Mouse (Mus musculus) kidney, embryonic 14.5 days (tissue): ENCODE measurements around the gene Fstl4. TPM values are rescaled to one million over a fixed set of nuclear protein-coding genes. Genes with fewer than 3 reads are reported as not detected.

Source experiments
- ATAC-seq: fragments of 200-750 bp; cut with Nextera tagmentation; 2 replicates; pipeline ENCODE4 v1.8.0; 2017; ENCODE audit warnings: moderate number of reproducible peaks, mild to moderate bottlenecking, moderate TSS enrichment, moderate library complexity; ENCODE audit not compliant: low FRiP score, low TSS enrichment
- H3K27ac ChIP-seq: fragments of 300-500 bp; sonication (generic); 2 replicates; pipeline ENCODE4 v1.5.1; 2014; ENCODE audit warnings: low read depth, mild to moderate bottlenecking, low read length, moderate library complexity, mixed read lengths
- H3K27me3 ChIP-seq: fragments of 300-500 bp; sonication (generic); 2 replicates; pipeline ENCODE4 v1.6.1; 2014; ENCODE audit warnings: mild to moderate bottlenecking, low read length; ENCODE audit not compliant: control insufficient read depth, insufficient read depth
- H3K36me3 ChIP-seq: fragments of 300-500 bp; sonication (generic); 2 replicates; pipeline ENCODE4 v1.6.1; 2014; ENCODE audit warnings: low read length, mixed read lengths; ENCODE audit not compliant: control insufficient read depth, insufficient read depth
- H3K4me1 ChIP-seq: fragments of 300-500 bp; sonication (generic); 2 replicates; pipeline ENCODE4 v1.6.1; 2014; ENCODE audit warnings: low read length, mixed read lengths; ENCODE audit not compliant: control insufficient read depth, insufficient read depth
- H3K4me2 ChIP-seq: fragments of 300-500 bp; sonication (generic); replicated peaks from 2 replicates; pipeline ENCODE4 v1.6.1; 2014; ENCODE audit warnings: low read depth, mild to moderate bottlenecking, low read length
- H3K4me3 ChIP-seq: fragments of 300-500 bp; sonication (generic); 2 replicates; pipeline ENCODE4 v1.5.1; 2014; ENCODE audit warnings: mild to moderate bottlenecking, low read length
- H3K9ac ChIP-seq: fragments of 300-500 bp; sonication (generic); 2 replicates; pipeline ENCODE4 v1.6.1; 2014; ENCODE audit warnings: low read depth, mild to moderate bottlenecking, low read length, moderate library complexity
- H3K9me3 ChIP-seq: fragments of 300-500 bp; sonication (generic); 2 replicates; pipeline ENCODE4 v1.6.1; 2016; ENCODE audit warnings: low read length; ENCODE audit not compliant: control insufficient read depth
- WGBS: fragments of 180-500 bp; shearing (Covaris S2); extraction: QIAGEN DNeasy Blood & Tissue Kit; methylation state at CpG from one replicate; pipeline ENCODE4 v1.1.7; 2014; 5-methylcytosine and 5-hydroxymethylcytosine counted together
- polyA plus RNA-seq: library from polyadenylated mRNA; unstranded; fragments of >200 nt; fragmentation: Nextera tagmentation; extraction: Ambion mirVana; gene quantifications from 2 replicates; pipeline ENCODE4 v1.2.1, GENCODE M21; 2014

Fstl4 gene
- polyA plus RNA-seq, 1 experiment from 2014 or later, result 1.6 TPM

- Histone ChIP-seq H3K27ac (no peak overlapping the region), H3K9me3 (no peaks in the 10 kb centered on the region), H3K4me2 (no peak overlapping the region), H3K36me3 (no peaks in the 10 kb centered on the region), H3K27me3 (no peaks in the 10 kb centered on the region), H3K4me1 (0 out of 2 replicates have a peak, but pooled peaks cover 6% of the 10 kb centered on the region), H3K9ac (no peak overlapping the region), H3K4me3 (no peak overlapping the region)
- 15% methylated on average over 9 of the region's 9 CpGs for WGBS
- peak; percentile 55; the same call in 1 of the 2 replicates for ATAC-seq
Observed at GRCm38 (mm10) chr11:52739187-52739586, 25.2 kb upstream of the Fstl4 start.

GRCm38 (mm10) chr11:52740466-52740865 is 24.0 kb upstream of the Fstl4 start:
- H3K9ac ChIP-seq, result no peak overlapping the region
- no peaks in the 10 kb centered on the region for H3K9me3 ChIP-seq
- H3K4me1 ChIP-seq, result 0 out of 2 replicates have a peak, but pooled peaks cover 6% of the 10 kb centered on the region
- H3K36me3 ChIP-seq, result no peaks in the 10 kb centered on the region
- H3K27ac ChIP-seq, result no peak overlapping the region
- no peak overlapping the region for H3K4me3 ChIP-seq
- H3K4me2 ChIP-seq, result no peak overlapping the region
- no peaks in the 10 kb centered on the region for H3K27me3 ChIP-seq
- no peak for ATAC-seq

DNA sequence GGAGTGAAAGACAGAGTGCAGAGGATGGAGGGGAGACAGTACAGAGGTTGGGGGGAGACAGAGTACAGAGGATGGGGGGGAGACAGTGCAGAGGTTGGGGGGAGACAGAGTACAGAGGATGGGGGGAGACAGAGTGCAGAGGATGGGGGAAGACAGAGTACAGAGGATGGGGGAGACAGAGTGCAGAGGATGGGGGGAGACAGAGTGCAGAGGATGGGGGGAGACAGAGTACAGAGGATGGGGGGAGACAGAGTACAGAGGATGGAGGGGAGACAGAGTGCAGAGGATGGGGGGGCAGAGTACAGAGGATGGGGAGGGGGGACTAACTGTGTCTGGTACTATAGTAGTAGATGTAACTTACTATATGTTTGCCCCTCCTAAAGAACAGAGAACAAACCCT is 20.5 kb upstream of the Fstl4 start:
- H3K9ac ChIP-seq, result no peak overlapping the region
- no peaks in the 10 kb centered on the region for H3K36me3 ChIP-seq
- H3K27me3 ChIP-seq, result no peaks in the 10 kb centered on the region
- H3K9me3 ChIP-seq, result no peaks in the 10 kb centered on the region
- no peak overlapping the region for H3K27ac ChIP-seq
- no peak overlapping the region for H3K4me2 ChIP-seq
- H3K4me1 ChIP-seq, result peaks cover 10% of the 10 kb centered on the region; the same call in 1 of the 2 replicates
- no peak overlapping the region for H3K4me3 ChIP-seq
- ATAC-seq, result no peak

DNA sequence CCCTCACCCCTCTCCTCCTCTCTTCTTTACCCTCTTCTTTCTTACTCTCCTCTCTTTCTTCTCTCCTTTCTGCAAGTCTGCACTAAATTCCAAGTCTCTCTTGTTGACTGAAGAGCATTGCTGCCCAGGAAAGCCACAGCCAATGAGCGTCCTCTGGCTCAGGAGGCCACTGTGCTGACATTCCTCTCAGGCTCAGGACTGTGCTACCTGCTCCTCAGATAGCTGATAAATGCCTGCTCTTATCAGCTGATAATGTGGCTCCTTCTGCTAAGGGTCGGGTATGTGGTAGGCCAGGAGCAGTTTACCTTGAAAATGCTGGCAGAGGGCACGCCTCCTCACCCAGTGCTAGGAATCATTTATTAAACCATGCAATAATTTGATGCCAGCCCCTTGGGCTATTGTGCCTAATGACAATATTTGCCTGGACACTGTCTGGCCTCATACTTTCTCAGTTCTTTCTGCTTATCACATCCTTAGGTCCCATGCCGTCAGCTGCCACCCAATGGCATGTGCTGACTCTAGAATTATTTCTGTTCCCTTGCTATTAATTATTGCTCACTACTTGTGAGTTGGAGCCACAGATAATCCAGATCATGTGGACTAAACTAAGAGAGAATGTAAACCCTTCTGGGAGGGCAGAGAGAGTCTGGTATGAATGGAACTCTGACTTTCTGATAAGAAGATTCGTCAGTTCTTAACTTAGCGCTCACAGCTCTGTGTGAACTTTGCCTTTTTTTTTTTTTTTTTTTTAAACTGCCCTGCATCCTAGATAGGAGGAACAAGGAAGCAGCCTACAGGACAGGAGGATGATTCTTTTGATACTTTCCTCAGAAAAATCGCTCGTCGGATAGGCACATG is 19.6 kb upstream of the Fstl4 start:
- 66% methylated on average over 9 of the region's 9 CpGs for WGBS

GRCm38 (mm10) chr11:52747206-52747605 is 17.2 kb upstream of the Fstl4 start:
- no peak for ATAC-seq
- Histone ChIP-seq H3K27ac (no peak overlapping the region), H3K4me3 (no peak overlapping the region), H3K36me3 (no peaks in the 10 kb centered on the region), H3K4me2 (no peak overlapping the region), H3K9ac (no peak overlapping the region), H3K27me3 (no peaks in the 10 kb centered on the region), H3K4me1 (peaks cover 4% of the 10 kb centered on the region; the same call in 1 of the 2 replicates), H3K9me3 (no peaks in the 10 kb centered on the region)
- WGBS, result 77% methylated on average over 7 of the region's 7 CpGs

More for the DNA sequence above, 19.6 kb upstream of the Fstl4 start:
- no peak overlapping the region for H3K4me2 ChIP-seq
- no peak overlapping the region for H3K4me3 ChIP-seq
- H3K27me3 ChIP-seq, result no peaks in the 10 kb centered on the region
- H3K4me1 ChIP-seq, result peaks cover 4% of the 10 kb centered on the region; the same call in 1 of the 2 replicates
- no peak overlapping the region for H3K27ac ChIP-seq
- H3K36me3 ChIP-seq, result no peaks in the 10 kb centered on the region
- ATAC-seq, result no peak
- no peak overlapping the region for H3K9ac ChIP-seq
- H3K9me3 ChIP-seq, result no peaks in the 10 kb centered on the region

DNA sequence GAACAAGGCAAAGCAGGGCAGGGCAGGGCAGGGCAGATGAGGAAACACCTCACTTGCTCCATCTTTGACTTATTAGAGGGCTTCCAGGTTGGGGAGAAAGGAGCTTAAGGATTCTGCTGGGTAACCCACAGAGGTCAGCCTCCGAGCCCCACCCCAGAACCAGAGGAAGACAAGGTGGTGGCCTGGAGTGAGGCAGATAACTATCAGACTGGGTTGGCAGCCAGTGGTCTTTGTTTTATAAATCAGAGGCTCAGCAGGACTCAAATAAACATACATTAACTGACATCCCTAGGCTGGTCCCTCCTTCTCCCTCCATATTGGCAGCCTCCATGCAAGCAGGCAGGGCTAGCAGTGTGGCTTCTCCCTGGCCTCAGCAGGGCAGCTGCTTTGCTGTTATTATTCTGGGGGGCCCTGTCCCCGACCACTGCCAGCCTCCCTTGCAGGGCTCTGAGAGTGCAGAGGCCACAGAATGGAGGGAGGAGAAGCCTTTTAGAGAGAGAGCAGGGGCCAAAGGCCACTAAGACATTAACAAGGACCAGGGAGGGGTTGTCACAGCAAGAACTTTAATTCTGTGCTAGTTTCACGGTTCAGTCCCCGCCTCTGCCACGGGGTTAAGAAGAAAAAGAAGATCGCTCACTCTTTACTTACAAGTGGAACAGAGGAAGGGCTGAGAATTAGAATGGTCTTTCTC is 16.5 kb upstream of the Fstl4 start:
- ATAC-seq, result 0 out of 2 replicates have a peak, but pooled peaks have one; percentile 20
- H3K9ac ChIP-seq, result no peak overlapping the region
- WGBS, result 21% methylated on average over 6 of the region's 6 CpGs
- H3K4me3 ChIP-seq, result no peak overlapping the region
- H3K27me3 ChIP-seq, result no peaks in the 10 kb centered on the region
- H3K27ac ChIP-seq, result no peak overlapping the region
- H3K36me3 ChIP-seq, result no peaks in the 10 kb centered on the region
- H3K9me3 ChIP-seq, result no peaks in the 10 kb centered on the region
- H3K4me2 ChIP-seq, result no peak overlapping the region
- H3K4me1 ChIP-seq, result peaks cover 4% of the 10 kb centered on the region; the same call in 1 of the 2 replicates

DNA sequence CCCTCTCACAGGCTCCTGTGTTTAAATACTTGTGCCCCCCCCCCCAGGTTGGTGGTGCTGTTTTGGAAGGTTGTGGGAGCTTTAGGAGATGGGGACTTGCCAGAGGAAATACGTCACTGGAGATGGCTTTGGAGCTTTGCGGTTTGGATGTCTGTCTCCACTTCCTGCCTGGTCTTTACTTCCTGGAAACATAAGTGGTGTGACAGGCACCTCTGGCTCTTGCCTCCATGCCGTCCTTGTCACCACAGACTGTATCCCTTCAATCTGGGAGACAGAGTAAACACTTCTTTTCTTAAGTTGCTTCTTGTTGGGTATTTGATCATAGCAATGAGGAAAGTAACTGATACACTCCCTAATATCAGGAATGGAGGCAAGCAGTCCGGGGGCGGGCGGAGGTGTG is 14.4 kb upstream of the Fstl4 start:
- H3K4me3 ChIP-seq, result no peak overlapping the region
- no peaks in the 10 kb centered on the region for H3K9me3 ChIP-seq
- no peaks in the 10 kb centered on the region for H3K36me3 ChIP-seq
- no peak for ATAC-seq
- 69% methylated on average over 6 of the region's 6 CpGs for WGBS
- H3K27me3 ChIP-seq, result no peaks in the 10 kb centered on the region
- H3K9ac ChIP-seq, result no peak overlapping the region
- no peak overlapping the region for H3K4me2 ChIP-seq
- H3K4me1 ChIP-seq, result peaks cover 4% of the 10 kb centered on the region; the same call in 1 of the 2 replicates
- no peak overlapping the region for H3K27ac ChIP-seq

GRCm38 (mm10) chr11:52752524-52752923 is 11.9 kb upstream of the Fstl4 start:
- H3K9ac ChIP-seq, result no peak overlapping the region
- no peak overlapping the region for H3K4me2 ChIP-seq
- 92% methylated on average over 12 of the region's 12 CpGs for WGBS
- H3K4me1 ChIP-seq, result peaks cover 4% of the 10 kb centered on the region; the same call in 1 of the 2 replicates
- H3K36me3 ChIP-seq, result no peaks in the 10 kb centered on the region
- H3K27ac ChIP-seq, result no peak overlapping the region
- no peak for ATAC-seq
- H3K4me3 ChIP-seq, result no peak overlapping the region
- H3K9me3 ChIP-seq, result no peaks in the 10 kb centered on the region
- H3K27me3 ChIP-seq, result no peaks in the 10 kb centered on the region

- H3K27me3 ChIP-seq, result no peaks in the 10 kb centered on the region
- no peak overlapping the region for H3K4me2 ChIP-seq
- WGBS, result 47% methylated on average over 4 of the region's 4 CpGs
- H3K36me3 ChIP-seq, result no peaks in the 10 kb centered on the region
- H3K9ac ChIP-seq, result no peak overlapping the region
- H3K9me3 ChIP-seq, result no peaks in the 10 kb centered on the region
- no peak overlapping the region for H3K4me3 ChIP-seq
- ATAC-seq, result peak; percentile 46; the same call in 1 of the 2 replicates
- H3K27ac ChIP-seq, result no peak overlapping the region
- peaks cover 3% of the 10 kb centered on the region; the same call in 1 of the 2 replicates for H3K4me1 ChIP-seq
Observed at GRCm38 (mm10) chr11:52753261-52753660, 11.2 kb upstream of the Fstl4 start.
